Mouse (Mus musculus) ovary, adult 18-20 months (tissue): ENCODE measurements around the gene Gm30191.
A peak's percentile ranks its signal among the peaks of the same experiment; 100 is the strongest.
"Not testable (repeated sequence)": the region's sequence is repeated elsewhere in the genome, so short reads cannot be mapped to it uniquely, and the experiment has no call there.

Experiments used
- DNase-seq: peaks from one replicate; pipeline ENCODE4 v3.0.0; 2022; ENCODE audit warnings: low spot score, mixed read lengths

The Gm30191 gene

GRCm38 (mm10) chr4:134287168-134287564 lies 40.4 kb downstream of the Gm30191 start:
- DNase-seq, result peak; percentile 91

GRCm38 (mm10) chr4:134287575-134288025 lies 40.9 kb downstream of the Gm30191 start, which contains the start of gene Pdik1l:
TSS of gene Pdik1l (minus strand) at chr4:134287895.
- DNase-seq, result peak; percentile 62

GRCm38 (mm10) chr4:134288397-134289256 lies 41.9 kb downstream of the Gm30191 start:
- no peak for DNase-seq

GRCm38 (mm10) chr4:134292067-134292466 lies 45.3 kb downstream of the Gm30191 start:
- DNase-seq, result no peak

GRCm38 (mm10) chr4:134293061-134293691 lies 46.4 kb downstream of the Gm30191 start:
- no peak for DNase-seq

GRCm38 (mm10) chr4:134293692-134294163 lies 47.0 kb downstream of the Gm30191 start:
- DNase-seq, result no peak

- not testable (repeated sequence) for DNase-seq
These were observed 49.4 kb downstream of the Gm30191 start for GRCm38 (mm10) chr4:134296096-134296495.

GRCm38 (mm10) chr4:134296523-134296922 lies 49.8 kb downstream of the Gm30191 start:
- DNase-seq, result no peak

- DNase-seq, result no peak
These were observed 50.6 kb downstream of the Gm30191 start for GRCm38 (mm10) chr4:134297369-134297768.

GRCm38 (mm10) chr4:134298626-134299497 lies 52.1 kb downstream of the Gm30191 start:
- DNase-seq, result no peak

GRCm38 (mm10) chr4:134299498-134299810 lies 52.7 kb downstream of the Gm30191 start:
- no peak for DNase-seq
